Mouse (Mus musculus) megakaryocyte, embryonic 14.5 days (primary cell): ENCODE data around the gene Nxnl1. TPM values are rescaled to one million over a fixed set of nuclear protein-coding genes. Genes with fewer than 3 reads are reported as not detected.
"Not testable (repeated sequence)": the region's sequence is repeated elsewhere in the genome, so short reads cannot be mapped to it uniquely, and the experiment has no call there.

Source experiments
- H3K27me3 ChIP-seq: replicated peaks from 2 replicates; pipeline ENCODE3; 2012; ENCODE audit warnings: inconsistent platforms
- H3K36me3 ChIP-seq: replicated peaks from 2 replicates; pipeline ENCODE3; 2012; ENCODE audit warnings: low read length, inconsistent platforms, mixed read lengths
- H3K4me1 ChIP-seq: 2 replicates; pipeline ENCODE4 v1.6.1; 2012; ENCODE audit warnings: inconsistent platforms
- H3K4me3 ChIP-seq: replicated peaks from 2 replicates; pipeline ENCODE3; 2012; ENCODE audit warnings: moderate library complexity, mild to moderate bottlenecking, inconsistent platforms
- H3K9me3 ChIP-seq: 2 replicates; pipeline ENCODE4 v1.6.1; 2012; ENCODE audit warnings: inconsistent platforms
- FLI1 ChIP-seq: IDR thresholded peaks from 2 replicates; pipeline ENCODE4 v1.6.1; 2012; ENCODE audit warnings: low read length, inconsistent platforms, mixed read lengths
- GATA1 ChIP-seq: IDR thresholded peaks from 3 replicates; pipeline ENCODE4 v1.6.1; 2012; ENCODE audit warnings: mixed read lengths, low read length, inconsistent platforms, borderline replicate concordance
- polyA plus RNA-seq: library from polyadenylated mRNA; stranded (reverse); fragments of >175 nt; gene quantifications from 2 replicates; pipeline ENCODE4 v1.2.3, GENCODE M21; 2012; ENCODE audit warnings: low replicate concordance; ENCODE audit not compliant: insufficient read depth

The Nxnl1 gene
- polyA plus RNA-seq, 1 experiment: not detected

DNA sequence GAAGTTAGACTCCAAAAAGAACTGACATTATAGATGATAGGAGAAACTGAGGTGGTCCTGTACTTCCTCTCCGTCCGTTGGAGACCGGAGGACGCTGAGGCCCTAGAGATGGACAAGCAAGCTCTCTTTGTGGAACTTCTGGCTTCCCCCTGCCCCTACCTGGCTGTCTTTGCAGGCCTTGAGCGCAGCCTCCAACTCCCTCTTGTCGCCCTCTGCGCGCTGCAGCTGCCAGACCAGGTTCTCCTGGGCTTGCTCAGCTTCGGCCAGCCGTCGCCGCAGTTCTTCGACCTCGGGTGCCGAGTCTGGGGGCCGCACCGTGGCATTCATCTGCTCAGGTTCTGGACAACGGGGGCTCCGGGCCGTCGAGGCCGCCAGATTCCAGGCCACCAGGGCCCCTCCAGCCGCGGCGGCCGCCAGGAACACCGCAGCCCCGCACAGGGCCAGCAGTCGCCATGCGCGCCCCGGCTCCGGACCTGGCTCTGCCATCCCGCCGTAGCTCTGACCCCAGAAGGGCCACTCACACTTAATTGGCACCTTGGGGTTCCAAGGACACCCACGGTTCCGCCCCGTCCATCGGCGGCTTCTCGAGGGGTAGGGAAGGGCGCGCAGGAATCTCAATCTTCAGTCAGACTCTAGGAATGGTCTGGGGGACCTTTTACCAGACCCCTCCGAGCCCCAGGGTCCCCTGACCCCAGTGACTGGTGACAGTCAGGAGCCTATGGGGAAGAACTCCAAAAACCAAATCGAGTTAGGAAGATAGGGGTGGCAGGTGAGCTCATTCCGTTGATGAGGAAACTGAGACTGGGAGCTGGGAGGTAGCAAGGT lies 41.0 kb downstream of the Nxnl1 start, which contains the start of gene Ccdc194:
TSS of gene Ccdc194 (minus strand) at position 486 of the 825 bp plus-strand sequence.
- no peak within 1 kb of the TSS for H3K4me3 ChIP-seq
- H3K27me3 ChIP-seq: peaks cover 16% of the 10 kb centered on the region
- no peaks in the 10 kb centered on the region for H3K36me3 ChIP-seq
- no peaks in the 10 kb centered on the region for H3K9me3 ChIP-seq
- H3K4me1 ChIP-seq: peaks cover 71% of the 10 kb centered on the region
- TF ChIP-seq FLI1: no peak
- no peak for TF ChIP-seq GATA1

GRCm38 (mm10) chr8:71521634-71522033 lies 44.8 kb downstream of the Nxnl1 start:
- TF ChIP-seq FLI1 (no peak), GATA1 (no peak)
- H3K27me3 ChIP-seq: peaks cover 24% of the 10 kb centered on the region
- H3K4me3 ChIP-seq: peak overlapping the region; percentile 64
- H3K9me3 ChIP-seq: no peaks in the 10 kb centered on the region
- H3K4me1 ChIP-seq: peaks cover 43% of the 10 kb centered on the region
- H3K36me3 ChIP-seq: no peaks in the 10 kb centered on the region

- not testable (repeated sequence) for H3K9me3 ChIP-seq, H3K36me3 ChIP-seq, H3K4me3 ChIP-seq
- peaks cover 15% of the 10 kb centered on the region for H3K27me3 ChIP-seq
- H3K4me1 ChIP-seq: peaks cover 25% of the 10 kb centered on the region
These were observed 47.2 kb downstream of the Nxnl1 start for GRCm38 (mm10) chr8:71519037-71519825.

- no peaks in the 10 kb centered on the region for H3K36me3 ChIP-seq
- H3K9me3 ChIP-seq: no peaks in the 10 kb centered on the region
- H3K4me3 ChIP-seq: no peak overlapping the region
- peaks cover 12% of the 10 kb centered on the region for H3K27me3 ChIP-seq
- TF ChIP-seq GATA1 (no peak), FLI1 (no peak)
- peaks cover 31% of the 10 kb centered on the region for H3K4me1 ChIP-seq
These were observed 49.6 kb downstream of the Nxnl1 start for GRCm38 (mm10) chr8:71516786-71517185.

DNA sequence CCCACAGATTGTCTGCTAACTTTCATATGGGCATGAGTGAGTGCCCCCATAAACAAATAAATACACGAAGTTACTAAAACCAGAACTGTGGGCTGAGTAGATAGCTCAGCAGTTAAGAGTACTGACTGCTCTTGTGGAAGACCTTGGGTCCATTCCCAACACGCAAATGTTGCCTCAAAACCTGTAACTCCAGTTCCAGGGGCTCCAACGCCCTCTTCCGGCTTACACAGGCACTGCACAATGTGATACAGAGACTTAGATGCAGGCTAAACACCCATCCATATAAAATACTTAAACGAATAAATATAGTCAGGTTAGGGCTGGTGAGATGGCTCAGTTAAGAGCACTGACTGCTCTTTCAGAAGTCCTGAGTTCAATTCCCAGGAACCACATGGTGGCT lies 51.4 kb downstream of the Nxnl1 start:
- TF ChIP-seq GATA1: no peak
- no peak for TF ChIP-seq FLI1
- H3K4me3 ChIP-seq: no peak overlapping the region
- no peaks in the 10 kb centered on the region for H3K9me3 ChIP-seq
- no peaks in the 10 kb centered on the region for H3K36me3 ChIP-seq
- H3K4me1 ChIP-seq: peaks cover 34% of the 10 kb centered on the region
- peaks cover 25% of the 10 kb centered on the region for H3K27me3 ChIP-seq

- TF ChIP-seq FLI1 (no peak), GATA1 (no peak)
- H3K4me3 ChIP-seq: no peak overlapping the region
- no peaks in the 10 kb centered on the region for H3K9me3 ChIP-seq
- H3K27me3 ChIP-seq: peaks cover 42% of the 10 kb centered on the region
- H3K4me1 ChIP-seq: peaks cover 45% of the 10 kb centered on the region
- H3K36me3 ChIP-seq: no peaks in the 10 kb centered on the region
These were observed 53.2 kb downstream of the Nxnl1 start for GRCm38 (mm10) chr8:71513018-71513754.

DNA sequence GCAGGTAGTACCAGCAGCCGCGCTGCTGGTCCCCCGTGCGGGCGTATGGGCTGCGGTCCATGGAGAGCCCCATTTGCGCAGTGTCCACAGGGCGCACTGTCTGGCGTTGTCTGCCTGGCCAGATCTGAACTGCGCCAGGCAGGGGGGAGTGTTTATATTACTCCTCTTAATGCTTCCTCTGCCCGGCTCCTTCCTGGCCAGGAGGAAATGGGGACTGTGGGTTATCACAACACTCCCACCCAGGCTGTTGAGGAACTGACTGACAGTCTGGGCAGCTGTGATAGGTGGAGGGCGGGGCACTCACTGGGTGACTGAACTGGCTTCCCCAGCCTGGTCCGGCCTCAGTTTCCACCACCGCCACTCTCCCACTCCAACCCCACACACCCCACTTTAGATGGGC lies 54.8 kb downstream of the Nxnl1 start, which contains the start of gene Plvap:
TSS of gene Plvap (minus strand) at position 109 of the 400 bp plus-strand sequence.
- no peak for TF ChIP-seq FLI1
- no peak for TF ChIP-seq GATA1
- H3K27me3 ChIP-seq: peaks cover 49% of the 10 kb centered on the region

More for the DNA sequence above, 54.8 kb downstream of the Nxnl1 start, which contains the start of gene Plvap:
- Histone ChIP-seq H3K9me3 (no peaks in the 10 kb centered on the region), H3K4me3 (peak within 1 kb of the TSS; percentile 84), H3K4me1 (peaks cover 57% of the 10 kb centered on the region), H3K36me3 (no peaks in the 10 kb centered on the region)

Other genes starting within 250 kb of the Nxnl1 start
- gene Use1, start 199.8 kb downstream of the Nxnl1 start, polyA plus RNA-seq: 136 and 255 TPM in 2 replicates
- gene Ocel1, start 195.3 kb downstream of the Nxnl1 start, polyA plus RNA-seq: 79.6 and 103 TPM in 2 replicates
- 20.8 and 45.4 TPM in 2 replicates for gene Nr2f6, start 184.6 kb downstream of the Nxnl1 start, polyA plus RNA-seq
- gene Ushbp1, start 170.8 kb downstream of the Nxnl1 start, polyA plus RNA-seq: 0.06 TPM in 1 of 2 replicates, not detected in the other
- gene Babam1, start 169.7 kb downstream of the Nxnl1 start, polyA plus RNA-seq: 62.3 and 94.3 TPM in 2 replicates
- 3.3 and 6.3 TPM in 2 replicates for gene Ankle1, start 160.6 kb downstream of the Nxnl1 start, polyA plus RNA-seq
- 8.9 and 22.6 TPM in 2 replicates for gene Abhd8, start 102.9 kb downstream of the Nxnl1 start, polyA plus RNA-seq
- 206 and 242 TPM in 2 replicates for gene Mrpl34, start 101.6 kb downstream of the Nxnl1 start, polyA plus RNA-seq
- gene Dda1, start 97.4 kb downstream of the Nxnl1 start, polyA plus RNA-seq: 346 and 1,390 TPM in 2 replicates
- gene Ano8, start 80.6 kb downstream of the Nxnl1 start, polyA plus RNA-seq: 3.3 and 3.4 TPM in 2 replicates
- 17.4 and 21.7 TPM in 2 replicates for gene Gtpbp3, start 78.5 kb downstream of the Nxnl1 start, polyA plus RNA-seq
- 4.0 and 6.0 TPM in 2 replicates for gene Plvap, start 54.8 kb downstream of the Nxnl1 start, polyA plus RNA-seq
- gene Ccdc194, start 40.9 kb downstream of the Nxnl1 start, polyA plus RNA-seq: 0.16 TPM in 1 of 2 replicates, not detected in the other
- gene Bst2, start 29.1 kb downstream of the Nxnl1 start, polyA plus RNA-seq: 105 and 345 TPM in 2 replicates
- gene Mvb12a, start 23.7 kb downstream of the Nxnl1 start, polyA plus RNA-seq: 199 and 226 TPM in 2 replicates
- gene Tmem221, start 7.7 kb downstream of the Nxnl1 start, polyA plus RNA-seq: 1.3 TPM in 1 of 2 replicates, not detected in the other
- 1.8 and 16.4 TPM in 2 replicates for gene Slc27a1, start 2.3 kb upstream of the Nxnl1 start, polyA plus RNA-seq
- 330 and 634 TPM in 2 replicates for gene Pgls, start 25.6 kb upstream of the Nxnl1 start, polyA plus RNA-seq
- 2.5 and 27.1 TPM in 2 replicates for gene Fam129c, start 31.0 kb upstream of the Nxnl1 start, polyA plus RNA-seq
- 14.0 and 14.8 TPM in 2 replicates for gene Colgalt1, start 44.4 kb upstream of the Nxnl1 start, polyA plus RNA-seq
- gene Unc13a, start 105.2 kb upstream of the Nxnl1 start, polyA plus RNA-seq: 8.9 and 10.8 TPM in 2 replicates
- 209 and 434 TPM in 2 replicates for gene Jak3, start 109.7 kb upstream of the Nxnl1 start, polyA plus RNA-seq
- gene Insl3, start 122.6 kb upstream of the Nxnl1 start, polyA plus RNA-seq: 241 and 376 TPM in 2 replicates
- 0.77 TPM in 1 of 2 replicates, not detected in the other for gene B3gnt3, start 135.2 kb upstream of the Nxnl1 start, polyA plus RNA-seq
- gene Fcho1, start 159.1 kb upstream of the Nxnl1 start, polyA plus RNA-seq: 48.6 and 69.2 TPM in 2 replicates